Mouse (Mus musculus) MEL (cell line): ENCODE measurements around the gene Limk2.

Source experiments
- CTCF ChIP-seq, 3 experiments: IDR thresholded peaks in 2 of 3; conservative IDR thresholded peaks in 1 of 3; 2 replicates each; pipeline ENCODE4 v1.5.1; 2011 to 2012; ENCODE audit warnings: low read length in 3 of 3, low read depth in 2 of 3, mild to moderate bottlenecking in 2 of 3, improper control_type of control experiment in 1 of 3, inconsistent platforms in 1 of 3, mixed read lengths in 1 of 3, moderate library complexity in 1 of 3; ENCODE audit not compliant: control insufficient read depth in 1 of 3, insufficient read depth in 1 of 3, poor library complexity in 1 of 3, severe bottlenecking in 1 of 3
- JUND ChIP-seq: IDR thresholded peaks from 2 replicates; pipeline ENCODE4 v1.6.1; 2011; ENCODE audit warnings: low read depth, mild to moderate bottlenecking, improper control_type of control experiment, low read length
- MXI1 ChIP-seq: IDR thresholded peaks from 2 replicates; pipeline ENCODE4 v1.6.1; 2011; ENCODE audit warnings: mild to moderate bottlenecking, low read depth, low read length, improper control_type of control experiment
- POLR2A ChIP-seq, 2 experiments: IDR thresholded peaks; 2 replicates each; pipeline ENCODE4 v1.6.1; 2011 to 2012; ENCODE audit warnings: low read length in 2 of 2, mild to moderate bottlenecking in 2 of 2, control low read depth in 1 of 2, improper control_type of control experiment in 1 of 2, low read depth in 1 of 2, moderate library complexity in 1 of 2; ENCODE audit not compliant: control insufficient read depth in 1 of 2, insufficient read depth in 1 of 2, poor library complexity in 1 of 2
- POLR2AphosphoS2 ChIP-seq: IDR thresholded peaks from 2 replicates; pipeline ENCODE4 v1.6.1; 2011; ENCODE audit warnings: low read length, improper control_type of control experiment
- RCOR1 ChIP-seq: IDR thresholded peaks from 2 replicates; pipeline ENCODE4 v1.6.1; 2012; ENCODE audit warnings: low read depth, mild to moderate bottlenecking, inconsistent platforms, low read length, improper control_type of control experiment
- TCF12 ChIP-seq: IDR thresholded peaks from 2 replicates; pipeline ENCODE4 v1.6.1; 2014; ENCODE audit warnings: low read depth, mild to moderate bottlenecking, inconsistent platforms, low read length, improper control_type of control experiment, moderate library complexity
- ZNF384 ChIP-seq: IDR thresholded peaks from 2 replicates; pipeline ENCODE4 v1.6.1; 2012; ENCODE audit warnings: low read depth, mild to moderate bottlenecking, inconsistent platforms, low read length, improper control_type of control experiment

- TF ChIP-seq CTCF (IDR thresholded peaks at IDR 0.05 in 2 of 3, conservative IDR thresholded peaks at IDR 0.05 in 1 of 3; ENCODE audit: control insufficient read depth in 1 of 3, insufficient read depth in 1 of 3, low read depth in 2 of 3, low read length in 3 of 3, poor library complexity in 1 of 3, severe bottlenecking in 1 of 3) = no peak
- no peak for TF ChIP-seq POLR2A (IDR thresholded peaks at IDR 0.05; ENCODE audit: control insufficient read depth in 1 of 2, insufficient read depth in 1 of 2, low read depth in 1 of 2, low read length in 2 of 2, poor library complexity in 1 of 2)
- no peak for TF ChIP-seq JUND
- no peak for TF ChIP-seq TCF12
- no peak for TF ChIP-seq POLR2AphosphoS2
- TF ChIP-seq RCOR1 = no peak
- no peak for TF ChIP-seq ZNF384
- TF ChIP-seq MXI1 = no peak
Observed at GRCm38 (mm10) chr11:3348576-3349342, 60.2 kb downstream of the Limk2 start.
